Mouse (Mus musculus) bone marrow macrophage, adult 2 months (primary cell): Measurements from ENCODE around the gene Art3.

Experiments used
- CTCF ChIP-seq: IDR thresholded peaks from 2 replicates; pipeline ENCODE4 v1.5.1; 2012; ENCODE audit warnings: low read depth, mild to moderate bottlenecking, low read length, moderate library complexity
- POLR2A ChIP-seq: IDR thresholded peaks from 2 replicates; pipeline ENCODE4 v1.6.1; 2012; ENCODE audit warnings: mild to moderate bottlenecking, low read depth, low read length, borderline replicate concordance

- no peak for TF ChIP-seq CTCF
- no peak for TF ChIP-seq POLR2A
Observed at GRCm38 (mm10) chr5:92375368-92375767, 43.7 kb downstream of the Art3 start.
